Comparison of ENCODE assay signal across 16 mouse cellular contexts in the genomic region with DNA sequence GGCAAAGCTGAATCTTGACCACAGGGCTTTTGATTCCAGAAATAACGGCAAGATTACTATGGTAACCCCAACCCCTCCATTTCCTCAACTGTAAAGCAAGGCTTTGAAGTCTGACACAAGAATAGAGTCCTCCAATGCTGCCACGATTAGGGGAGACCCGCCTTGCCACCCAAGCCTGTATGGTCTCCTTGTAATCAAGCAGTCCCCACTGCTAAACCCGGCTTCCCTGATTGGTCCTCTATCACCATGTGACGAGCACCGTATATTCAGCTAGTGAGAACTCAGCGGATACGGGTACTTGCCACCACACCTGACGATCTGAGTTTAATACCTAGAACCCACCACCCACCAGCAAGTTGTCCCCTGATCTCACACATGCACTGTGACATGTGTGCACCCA. TPM values are rescaled to one million over a fixed set of nuclear protein-coding genes. Genes with fewer than 3 reads are reported as not detected.
"Had no signal": no experiment of that assay in that cellular context is flagged by ENCODE, and none has a peak within 500 bp of the region (broad histone marks: within the 10 kb centered on the region; RNA-seq: fewer than 3 reads in every experiment).

No protein-coding gene starts in this region.

- H3K27me3 ChIP-seq: limb, embryonic 15.5 days; lung, embryonic 15.5 days; midbrain, embryonic 15.5 days; neural tube, embryonic 13.5 days had no signal

- H3K9ac ChIP-seq: limb, embryonic 15.5 days; liver, embryonic 13.5 days; liver, postnatal 0 days; lung, embryonic 15.5 days; midbrain, embryonic 15.5 days; neural tube, embryonic 13.5 days had no signal

- H3K4me1 ChIP-seq: megakaryocyte, embryonic 14.5 days had no signal

- H3K36me3 ChIP-seq: limb, embryonic 15.5 days; liver, embryonic 13.5 days; lung, embryonic 15.5 days; midbrain, embryonic 15.5 days; neural tube, embryonic 13.5 days had no signal

- H3K4me3 ChIP-seq: left cerebral cortex, adult 2 months; limb, embryonic 15.5 days; liver, embryonic 13.5 days; lung, embryonic 15.5 days; megakaryocyte, embryonic 14.5 days; midbrain, embryonic 15.5 days; neural tube, embryonic 13.5 days had no signal

- ATAC-seq: liver, postnatal 0 days; midbrain, embryonic 15.5 days had no signal

- DNase-seq: kidney, postnatal 25 days; liver, embryonic 13.5 days; liver, postnatal 0 days; lung, postnatal 14 days; retina, postnatal 1 day; right cerebral cortex, postnatal 4 days; spleen, adult 18-20 months had no signal

- H3K9me3 ChIP-seq: limb, embryonic 15.5 days; liver, embryonic 13.5 days; lung, embryonic 15.5 days; megakaryocyte, embryonic 14.5 days; midbrain, embryonic 15.5 days; neural tube, embryonic 13.5 days had no signal

- H3K27ac ChIP-seq: left cerebral cortex, adult 2 months; limb, embryonic 15.5 days; liver, embryonic 13.5 days; lung, embryonic 15.5 days; macrophage; midbrain, embryonic 15.5 days; neural tube, embryonic 13.5 days had no signal

- H3K4me2 ChIP-seq: limb, embryonic 15.5 days; liver, embryonic 13.5 days; lung, embryonic 15.5 days; midbrain, embryonic 11.5 days; midbrain, embryonic 15.5 days; neural tube, embryonic 13.5 days had no signal

RNA-seq across cellular contexts. Expression of gene Alpl, which starts 33.3 kb away (rescaled TPM):
- total RNA-seq: monocyte, adult 5-6 weeks had no signal
- polyA plus RNA-seq: macrophage had no signal
